Mouse (Mus musculus) ES-Bruce4 (cell line): ENCODE results near the gene Gramd1b.

Experiments
- CTCF ChIP-seq: IDR thresholded peaks from one replicate; pipeline ENCODE4 v1.8.1; 2011; ENCODE audit warnings: low read depth, low read length
- EP300 ChIP-seq: IDR thresholded peaks from 2 replicates; pipeline ENCODE4 v1.6.1; 2011; ENCODE audit warnings: low read depth, low read length; ENCODE audit not compliant: insufficient read depth
- POLR2A ChIP-seq: IDR thresholded peaks from one replicate; pipeline ENCODE4 v1.8.1; 2011; ENCODE audit warnings: low read length; ENCODE audit not compliant: insufficient read depth

DNA sequence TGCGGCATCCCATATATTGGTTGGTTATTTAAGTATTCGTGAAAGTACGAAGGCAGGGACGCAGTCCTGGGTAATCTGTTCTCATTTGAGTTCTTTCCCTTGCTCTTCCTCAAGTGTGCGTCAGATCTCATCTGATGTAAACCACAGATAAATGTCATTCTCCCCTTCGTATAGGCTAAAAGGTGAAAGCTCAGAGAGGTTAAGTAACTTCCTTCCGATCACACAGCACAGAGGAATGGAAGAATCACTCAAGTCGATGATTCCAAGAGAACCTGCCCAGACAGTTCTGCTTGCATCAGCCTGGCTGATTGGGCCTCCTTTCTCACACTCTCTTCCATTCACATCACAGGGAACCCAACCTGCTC, 140.8 kb downstream of the Gramd1b start:
- TF ChIP-seq CTCF (no peak), POLR2A (no peak), EP300 (no peak)
